ENCODE assay signal across 9 mouse cellular contexts in the genomic region with DNA sequence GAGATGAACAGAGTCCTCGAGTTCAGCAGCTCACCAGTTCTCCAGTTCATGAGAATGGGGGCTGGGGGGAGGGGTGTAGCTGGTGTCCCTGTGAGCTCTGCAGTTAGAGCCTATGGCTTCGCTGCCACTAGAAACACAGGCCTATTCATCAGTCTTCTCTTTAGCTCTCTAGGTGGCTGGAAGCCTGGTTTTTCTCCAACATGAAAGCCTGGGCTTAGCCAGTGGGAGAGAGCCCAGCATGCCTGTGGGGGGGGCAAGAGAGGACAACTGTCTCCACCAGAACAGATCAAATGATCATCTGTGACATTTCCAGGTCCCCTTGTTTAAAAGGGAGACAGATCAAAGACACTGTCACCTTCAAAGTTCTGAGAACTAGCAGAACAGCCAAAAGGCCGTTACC.
DNase-seq lines count a peak whose midpoint lies in the region; ATAC-seq and TF ChIP-seq lines count a peak whose summit lies in the region.
"Had no signal": no experiment of that assay in that cellular context is flagged by ENCODE, and none has a peak within 500 bp of the region (broad histone marks: within the 10 kb centered on the region; RNA-seq: fewer than 3 reads in every experiment).

No protein-coding gene starts in this region.

- TF ChIP-seq CTCF in liver, postnatal 0 days (IDR thresholded peaks at IDR 0.05; ENCODE audit: low read depth), result no peak

- TF ChIP-seq EP300 in liver, postnatal 0 days (IDR thresholded peaks at IDR 0.05; ENCODE audit: low read depth), result no peak

- no peak overlapping the region for H3K27ac ChIP-seq in limb, embryonic 14.5 days (replicated peaks; ENCODE audit: low read depth, low read length)
- H3K27ac ChIP-seq in liver, postnatal 0 days (ENCODE audit: low read depth), result no peak overlapping the region
- H3K27ac ChIP-seq: stomach, postnatal 0 days had no signal

- H3K9ac ChIP-seq in limb, embryonic 14.5 days (ENCODE audit: low read depth, low read length, severe bottlenecking), result no peak overlapping the region
- H3K9ac ChIP-seq in liver, postnatal 0 days (replicated peaks), result no peak overlapping the region

- H3K4me1 ChIP-seq in limb, embryonic 14.5 days (ENCODE audit: control insufficient read depth, insufficient read depth, low read length), result peaks cover 18% of the 10 kb centered on the region
- no peaks in the 10 kb centered on the region for H3K4me1 ChIP-seq in liver, postnatal 0 days (ENCODE audit: insufficient read depth)

- H3K4me3 ChIP-seq in limb, embryonic 14.5 days (replicated peaks; ENCODE audit: low read length), result no peak overlapping the region
- H3K4me3 ChIP-seq in liver, postnatal 0 days (ENCODE audit: low read depth, low read length), result no peak overlapping the region

- WGBS in limb, embryonic 14.5 days, result 17% methylated on average over 3 of the region's 3 CpGs
- 37% methylated on average over 3 of the region's 3 CpGs for WGBS in liver, postnatal 0 days (ENCODE audit: insufficient replicate concordance)

- no peaks in the 10 kb centered on the region for H3K36me3 ChIP-seq in limb, embryonic 14.5 days (ENCODE audit: control insufficient read depth, insufficient read depth, low read length)
- no peaks in the 10 kb centered on the region for H3K36me3 ChIP-seq in liver, postnatal 0 days (replicated peaks; ENCODE audit: insufficient read depth, low read length)

- DNase-seq in adrenal gland, postnatal 10 days, result peak; percentile 5
- DNase-seq in adrenal gland, adult 2 months, result no peak
- peak; percentile 13 for DNase-seq in layer of hippocampus, adult 9-11 months
- DNase-seq in layer of hippocampus, adult 9-10 months (ENCODE audit: low spot score), result no peak
- DNase-seq in cerebellum, postnatal 36 days, result peak; percentile 25 to 38
- DNase-seq in limb, embryonic 14.5 days (ENCODE audit: low spot score), result no peak
- no peak for DNase-seq in liver, postnatal 0 days
- DNase-seq in T-cell, adult 2 months (ENCODE audit: low spot score), result no peak

- no peaks in the 10 kb centered on the region for H3K9me3 ChIP-seq in limb, embryonic 14.5 days (ENCODE audit: control insufficient read depth, low read length)
- H3K9me3 ChIP-seq in liver, postnatal 0 days (ENCODE audit: low read length), result no peaks in the 10 kb centered on the region

- no peak overlapping the region for H3K4me2 ChIP-seq in limb, embryonic 14.5 days (replicated peaks; ENCODE audit: low read depth, low read length, severe bottlenecking)
- no peak overlapping the region for H3K4me2 ChIP-seq in liver, postnatal 0 days (ENCODE audit: low read depth, low read length)

- TF ChIP-seq POLR2A in limb, embryonic 14.5 days (IDR thresholded peaks at IDR 0.05; ENCODE audit: borderline replicate concordance, extremely low read depth, insufficient read depth, insufficient read length), result no peak

- H3K27me3 ChIP-seq in limb, embryonic 14.5 days (ENCODE audit: control insufficient read depth, insufficient read depth, low read length), result no peaks in the 10 kb centered on the region
- no peaks in the 10 kb centered on the region for H3K27me3 ChIP-seq in liver, postnatal 0 days (ENCODE audit: insufficient read depth, low read length)

- ATAC-seq in limb, embryonic 14.5 days (ENCODE audit: low FRiP score, low read depth), result 0 out of 2 replicates have a peak, but pooled peaks have one; percentile 47
- no peak for ATAC-seq in liver, postnatal 0 days

Comparison
In these comparisons a context has a peak if more than half of its experiments do, and no peak if none do; other contexts are left out.
1. DNase-seq: peak in adrenal gland, postnatal 10 days (single experiment), layer of hippocampus, adult 9-11 months (single experiment) and cerebellum, postnatal 36 days (2 of 2); none in adrenal gland, adult 2 months (single experiment), layer of hippocampus, adult 9-10 months (single experiment), limb, embryonic 14.5 days (single experiment), liver, postnatal 0 days (single experiment) and T-cell, adult 2 months (single experiment).